Mouse (Mus musculus) forebrain, embryonic 11.5 days (tissue): ENCODE measurements around the gene Pgpep1. TPM values are rescaled to one million over a fixed set of nuclear protein-coding genes. Genes with fewer than 3 reads are reported as not detected.

Experiments used
- polyA plus RNA-seq: library from polyadenylated mRNA; unstranded; fragments of >200 nt; fragmentation: Nextera tagmentation; extraction: Ambion mirVana; gene quantifications from 2 replicates; pipeline ENCODE4 v1.2.1, GENCODE M21; 2014

Gene Pgpep1
- polyA plus RNA-seq, 1 experiment from 2014 or later: 70.9 TPM

Other genes starting within 250 kb of the Pgpep1 start
- gene Crtc1, start 220.8 kb downstream of the Pgpep1 start, polyA plus RNA-seq: 16.3 and 18.1 TPM in 2 replicates
- gene Klhl26, start 183.4 kb downstream of the Pgpep1 start, polyA plus RNA-seq: 17.5 and 19.5 TPM in 2 replicates
- gene Tmem59l, start 173.0 kb downstream of the Pgpep1 start, polyA plus RNA-seq: 10.4 and 10.6 TPM in 2 replicates
- 4.9 and 10.9 TPM in 2 replicates for gene Crlf1, start 167.2 kb downstream of the Pgpep1 start, polyA plus RNA-seq
- gene Rex1bd, start 153.6 kb downstream of the Pgpep1 start, polyA plus RNA-seq: 113 and 123 TPM in 2 replicates
- gene Uba52, start 149.6 kb downstream of the Pgpep1 start, polyA plus RNA-seq: 715 TPM in 2 replicates
- gene Fkbp8, start 132.7 kb downstream of the Pgpep1 start, polyA plus RNA-seq: 268 and 290 TPM in 2 replicates
- gene Kxd1, start 132.4 kb downstream of the Pgpep1 start, polyA plus RNA-seq: 56.0 and 59.9 TPM in 2 replicates
- gene Ell, start 120.9 kb downstream of the Pgpep1 start, polyA plus RNA-seq: 21.8 and 22.2 TPM in 2 replicates
- 98.1 and 109 TPM in 2 replicates for gene Isyna1, start 66.0 kb downstream of the Pgpep1 start, polyA plus RNA-seq
- gene Ssbp4, start 51.5 kb downstream of the Pgpep1 start, polyA plus RNA-seq: 113 and 127 TPM in 2 replicates
- 1.2 and 1.4 TPM in 2 replicates for gene Lrrc25, start 44.2 kb downstream of the Pgpep1 start, polyA plus RNA-seq
- not detected in 2 replicates for gene Gdf15, start 27.9 kb downstream of the Pgpep1 start, polyA plus RNA-seq
- 318 and 346 TPM in 2 replicates for gene Lsm4, start 12.9 kb upstream of the Pgpep1 start, polyA plus RNA-seq
- 128 and 157 TPM in 2 replicates for gene Jund, start 38.6 kb upstream of the Pgpep1 start, polyA plus RNA-seq
- not detected in 2 replicates for gene Iqcn, start 43.1 kb upstream of the Pgpep1 start, polyA plus RNA-seq
- gene Gm3336, start 58.2 kb upstream of the Pgpep1 start, polyA plus RNA-seq: not detected in 2 replicates
- gene Pde4c, start 63.3 kb upstream of the Pgpep1 start, polyA plus RNA-seq: 0.13 and 0.37 TPM in 2 replicates
- gene Rab3a, start 94.3 kb upstream of the Pgpep1 start, polyA plus RNA-seq: 42.7 and 49.7 TPM in 2 replicates
- gene Mpv17l2, start 100.6 kb upstream of the Pgpep1 start, polyA plus RNA-seq: 31.0 and 34.1 TPM in 2 replicates
- 58.9 and 61.6 TPM in 2 replicates for gene Pik3r2, start 116.3 kb upstream of the Pgpep1 start, polyA plus RNA-seq
- 15.9 and 17.4 TPM in 2 replicates for gene Mast3, start 144.7 kb upstream of the Pgpep1 start, polyA plus RNA-seq
- gene Il12rb1, start 148.1 kb upstream of the Pgpep1 start, polyA plus RNA-seq: not detected in 2 replicates
- gene Arrdc2, start 179.3 kb upstream of the Pgpep1 start, polyA plus RNA-seq: 6.3 and 7.2 TPM in 2 replicates
- 9.0 and 13.4 TPM in 2 replicates for gene Kcnn1, start 202.9 kb upstream of the Pgpep1 start, polyA plus RNA-seq
- gene Ccdc124, start 213.5 kb upstream of the Pgpep1 start, polyA plus RNA-seq: 165 and 176 TPM in 2 replicates
- 0.43 and 0.44 TPM in 2 replicates for gene Slc5a5, start 232.4 kb upstream of the Pgpep1 start, polyA plus RNA-seq
- gene Rpl18a, start 237.0 kb upstream of the Pgpep1 start, polyA plus RNA-seq: 2,879 and 3,145 TPM in 2 replicates
- 57.3 and 59.9 TPM in 2 replicates for gene Map1s, start 245.5 kb upstream of the Pgpep1 start, polyA plus RNA-seq